Mouse (Mus musculus): ENCODE results near the gene Rbm47.
A peak's percentile ranks its signal among the peaks of the same experiment; 100 is the strongest.

The Rbm47 gene

GRCm38 (mm10) chr5:66156431-66156962 lies 16.4 kb downstream of the Rbm47 start:
- DNase-seq, result no peak

GRCm38 (mm10) chr5:66154616-66155015 lies 18.3 kb downstream of the Rbm47 start:
- DNase-seq, result no peak

- no peak for DNase-seq
Measured at GRCm38 (mm10) chr5:66153486-66153885, 19.4 kb downstream of the Rbm47 start.

- DNase-seq, result peak; percentile 49 to 52
Measured at GRCm38 (mm10) chr5:66151301-66152188, 21.4 kb downstream of the Rbm47 start.

- DNase-seq, result peak; percentile 82 to 85
Measured at GRCm38 (mm10) chr5:66150706-66151300, 22.1 kb downstream of the Rbm47 start.

GRCm38 (mm10) chr5:66150106-66150705 lies 22.7 kb downstream of the Rbm47 start:
- DNase-seq, result no peak

GRCm38 (mm10) chr5:66149571-66149970 lies 23.3 kb downstream of the Rbm47 start:
- DNase-seq, result no peak

GRCm38 (mm10) chr5:66149111-66149510 lies 23.8 kb downstream of the Rbm47 start:
- DNase-seq, result no peak

GRCm38 (mm10) chr5:66147313-66147712 lies 25.6 kb downstream of the Rbm47 start:
- peak in 1 of 2 experiments; percentile 31 for DNase-seq

GRCm38 (mm10) chr5:66145583-66145982 lies 27.3 kb downstream of the Rbm47 start:
- DNase-seq, result no peak

- peak in 1 of 2 experiments; percentile 54 for DNase-seq
Measured at GRCm38 (mm10) chr5:66143093-66144032, 29.6 kb downstream of the Rbm47 start.

GRCm38 (mm10) chr5:66141474-66141873 lies 31.4 kb downstream of the Rbm47 start:
- DNase-seq, result no peak

- no peak for DNase-seq
Measured at GRCm38 (mm10) chr5:66139634-66140295, 33.2 kb downstream of the Rbm47 start.

GRCm38 (mm10) chr5:66139171-66139570 lies 33.7 kb downstream of the Rbm47 start:
- no peak for DNase-seq

GRCm38 (mm10) chr5:66138597-66138996 lies 34.3 kb downstream of the Rbm47 start:
- peak; percentile 62 to 73 for DNase-seq

GRCm38 (mm10) chr5:66137250-66137649 lies 35.7 kb downstream of the Rbm47 start:
- no peak for DNase-seq

- peak in 1 of 2 experiments; percentile 61 for DNase-seq
Measured at GRCm38 (mm10) chr5:66135853-66136210, 37.1 kb downstream of the Rbm47 start.

- no peak for DNase-seq
Measured at GRCm38 (mm10) chr5:66135161-66135852, 37.6 kb downstream of the Rbm47 start.

GRCm38 (mm10) chr5:66134578-66134977 lies 38.3 kb downstream of the Rbm47 start:
- DNase-seq, result no peak

GRCm38 (mm10) chr5:66128948-66129347 lies 44.0 kb downstream of the Rbm47 start:
- no peak for DNase-seq

GRCm38 (mm10) chr5:66125418-66125817 lies 47.5 kb downstream of the Rbm47 start:
- DNase-seq, result no peak

Data from lung, adult 18-20 months (tissue).